Mouse (Mus musculus) layer of hippocampus, adult 2 months (tissue): Measurements from ENCODE around the gene Dscam. TPM values are rescaled to one million over a fixed set of nuclear protein-coding genes. Genes with fewer than 3 reads are reported as not detected.

Experiments
- DNase-seq, 2 experiments: peaks; one replicate each; pipeline ENCODE4 v3.0.0; 2022; ENCODE audit warnings: low spot score in 2 of 2
- H3K27ac ChIP-seq: fragments of 200-600 bp; 2 replicates; pipeline ENCODE4 v1.8.1; 2022
- H3K4me3 ChIP-seq: fragments of 200-600 bp; 2 replicates; pipeline ENCODE4 v1.8.1; 2022; ENCODE audit warnings: mild to moderate bottlenecking
- CTCF ChIP-seq: fragments of 200-600 bp; conservative IDR thresholded peaks from 2 replicates; pipeline ENCODE4 v1.8.1; 2022; ENCODE audit warnings: antibody characterized with exemption, mild to moderate bottlenecking, moderate library complexity
- total RNA-seq, 2 experiments: library from RNA; stranded (reverse); gene quantifications; 2 replicates each; pipeline ENCODE4 v1.2.3; 2021

Gene Dscam
- total RNA-seq, 2 experiments from 2014 or later, result 36.8 to 41.0 TPM

DNA sequence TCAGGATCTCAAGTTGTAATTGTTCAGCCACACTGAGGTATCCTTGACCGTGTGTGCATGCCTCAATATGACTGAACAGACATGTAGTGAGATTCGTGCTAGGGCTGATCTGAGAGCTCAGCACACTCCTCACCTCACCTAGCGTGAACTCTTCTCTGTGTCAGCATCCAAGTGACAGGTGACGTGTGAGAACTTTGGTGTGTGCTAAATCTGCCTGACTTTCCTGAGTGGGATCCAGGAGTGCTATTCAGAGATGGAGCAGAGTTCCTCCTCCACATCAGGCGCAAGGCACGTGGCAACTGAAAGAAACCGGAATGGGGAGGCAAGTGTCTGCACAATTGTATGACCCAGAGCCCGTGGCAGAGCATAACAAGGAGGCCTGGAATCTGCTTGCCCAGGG, 490.6 kb downstream of the Dscam start:
- TF ChIP-seq CTCF, result no peak
- Histone ChIP-seq H3K27ac (no peak overlapping the region), H3K4me3 (no peak overlapping the region)
- DNase-seq, result no peak

DNA sequence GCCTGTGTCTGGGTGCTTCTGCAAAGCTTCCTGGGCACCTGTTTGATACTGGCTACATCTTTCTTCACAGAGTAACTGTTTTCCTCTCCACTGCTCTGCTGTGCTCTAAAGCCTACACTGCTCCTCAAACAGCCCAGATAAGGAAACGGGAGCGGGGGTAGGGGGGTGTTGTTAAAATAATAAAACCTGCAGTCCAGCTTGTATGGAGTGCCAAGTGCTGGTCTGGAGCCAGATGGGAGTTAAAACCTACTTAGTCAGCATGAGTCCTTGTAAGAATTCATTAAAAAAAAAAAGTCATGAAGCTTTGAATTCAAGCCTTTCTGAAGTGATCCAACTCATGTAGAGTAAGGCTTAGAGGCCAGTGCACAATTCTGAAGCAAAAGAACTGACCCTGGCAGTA, 493.1 kb downstream of the Dscam start:
- TF ChIP-seq CTCF, result no peak

DNA sequence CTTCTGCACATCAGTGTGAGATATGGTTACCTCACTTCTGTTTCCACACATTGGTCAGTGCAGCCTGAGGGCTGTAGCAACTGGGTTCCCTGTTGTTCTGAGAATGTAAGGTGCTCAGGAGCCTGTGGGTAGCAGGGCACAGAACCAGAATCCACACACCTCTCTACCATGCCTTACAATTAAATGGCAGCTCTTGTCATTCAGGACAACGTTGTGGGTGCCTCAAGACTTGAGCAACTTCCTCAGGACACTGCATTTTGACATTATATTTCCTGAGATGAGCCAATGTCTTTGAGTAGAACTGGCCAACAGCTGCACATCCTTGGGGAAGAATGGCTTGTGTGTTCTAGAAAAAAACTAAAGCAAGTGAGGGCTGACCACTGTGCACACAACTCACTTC, 493.9 kb downstream of the Dscam start:
- no peak overlapping the region for H3K27ac ChIP-seq
- H3K4me3 ChIP-seq, result no peak overlapping the region
- DNase-seq, result no peak
- no peak for TF ChIP-seq CTCF

More for the DNA sequence above, 493.1 kb downstream of the Dscam start:
- H3K4me3 ChIP-seq, result no peak overlapping the region
- H3K27ac ChIP-seq, result no peak overlapping the region
- no peak for DNase-seq

GRCm38 (mm10) chr16:96673191-96673847, 497.2 kb downstream of the Dscam start:
- Histone ChIP-seq H3K4me3 (no peak overlapping the region), H3K27ac (peak overlapping the region; percentile 32; the same call in 1 of the 2 replicates)
- no peak for DNase-seq
- TF ChIP-seq CTCF, result no peak

DNA sequence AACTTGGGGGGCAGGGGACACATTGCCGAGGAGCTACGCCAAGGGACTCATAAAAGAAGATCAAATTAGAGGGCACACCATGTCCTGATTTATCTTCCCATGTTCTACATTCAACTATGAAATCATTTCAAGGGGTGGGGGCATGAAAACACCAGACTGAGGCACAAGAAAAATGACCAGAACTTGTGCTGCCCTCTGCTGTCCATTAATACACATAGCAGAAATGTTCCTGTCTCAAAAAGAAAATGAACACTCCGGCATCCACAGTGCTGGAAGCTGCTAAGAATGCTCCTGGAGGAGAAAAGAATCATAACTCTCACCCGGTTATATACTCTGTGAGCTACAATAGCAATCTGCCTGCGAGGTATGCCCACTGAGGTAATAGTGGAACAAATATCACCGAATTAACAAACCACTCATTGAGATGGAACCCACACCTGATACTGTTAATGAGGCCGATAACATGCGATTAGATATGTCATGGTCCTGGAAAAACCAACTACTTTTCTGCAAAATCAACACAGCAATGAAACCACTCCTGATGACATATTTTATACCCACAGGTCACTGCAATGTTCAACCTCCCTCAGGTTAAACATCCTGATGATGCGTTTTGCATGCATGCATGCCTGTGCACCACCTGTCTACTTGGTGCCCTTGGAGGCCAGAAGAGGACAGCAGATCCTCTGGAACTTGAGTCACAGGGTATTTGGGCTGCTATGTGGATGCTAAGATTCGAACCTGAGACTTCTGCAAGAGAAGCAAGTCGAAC, 498.8 kb downstream of the Dscam start:
- peak; percentile 34 to 47 for DNase-seq
- Histone ChIP-seq H3K4me3 (no peak overlapping the region), H3K27ac (no peak overlapping the region)
- peak; percentile 86 for TF ChIP-seq CTCF

DNA sequence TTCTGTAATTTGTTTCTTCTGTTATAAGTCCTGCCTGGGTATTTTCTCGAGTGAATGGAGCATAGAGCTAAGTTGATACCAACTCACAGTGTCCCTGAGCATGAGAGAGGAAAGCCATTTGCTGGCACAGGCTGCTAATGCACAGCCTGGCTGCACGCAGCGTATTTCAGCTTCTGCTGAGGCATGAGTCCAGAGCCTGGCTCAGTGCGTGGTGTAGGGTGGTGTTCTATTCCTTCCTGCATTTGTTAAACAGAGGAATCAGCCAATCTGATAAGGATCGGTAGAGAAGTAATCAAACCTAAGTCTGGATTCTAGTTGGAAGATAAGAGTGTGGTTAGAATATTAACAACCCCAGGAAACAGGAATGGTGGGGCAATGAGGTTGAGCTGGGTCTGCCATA, 500.8 kb downstream of the Dscam start:
- no peak overlapping the region for H3K4me3 ChIP-seq
- H3K27ac ChIP-seq, result no peak overlapping the region
- DNase-seq, result peak in 1 of 2 experiments; percentile 43
- TF ChIP-seq CTCF, result no peak

DNA sequence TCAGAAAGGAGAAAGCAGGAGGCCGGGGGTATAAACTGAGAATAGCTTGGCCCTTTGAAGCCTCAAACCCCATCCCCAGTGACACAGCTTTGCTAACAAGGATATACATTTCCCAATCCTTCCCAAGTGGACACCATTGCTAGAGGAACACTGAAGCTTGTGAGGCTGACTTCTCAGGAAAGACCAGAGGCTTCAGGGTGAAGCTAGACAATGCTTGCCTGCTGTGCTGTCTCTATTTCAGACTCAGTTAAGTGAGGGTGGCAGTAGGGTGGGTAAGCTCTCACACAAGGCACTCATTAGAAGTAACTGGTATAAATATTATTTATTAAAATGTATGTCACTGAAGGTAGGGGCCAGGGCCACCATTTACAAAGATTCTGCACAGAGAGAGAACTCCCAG, 502.1 kb downstream of the Dscam start:
- H3K4me3 ChIP-seq, result no peak overlapping the region
- no peak for TF ChIP-seq CTCF
- no peak overlapping the region for H3K27ac ChIP-seq
- DNase-seq, result no peak

DNA sequence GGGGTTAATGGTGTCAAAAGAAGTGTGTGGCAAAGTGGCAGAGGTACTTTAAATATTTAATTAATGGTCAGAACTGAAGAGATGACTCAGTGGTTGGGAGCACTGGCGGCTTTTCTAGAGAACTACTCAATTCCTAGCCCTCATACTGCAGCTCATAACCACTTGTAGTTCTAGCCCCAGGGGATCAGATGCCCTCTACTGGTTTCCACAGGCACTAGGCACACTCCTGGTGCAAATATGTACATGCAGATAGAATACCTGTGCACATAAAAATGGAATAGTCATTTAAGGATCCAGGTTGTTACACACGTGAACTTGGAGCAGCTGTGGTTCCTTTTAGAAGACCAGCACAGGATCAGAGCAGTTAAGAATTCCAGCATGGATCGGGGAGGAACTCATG, 509.5 kb downstream of the Dscam start:
- H3K27ac ChIP-seq, result no peak overlapping the region
- TF ChIP-seq CTCF, result peak; percentile 48
- H3K4me3 ChIP-seq, result no peak overlapping the region
- no peak for DNase-seq

DNA sequence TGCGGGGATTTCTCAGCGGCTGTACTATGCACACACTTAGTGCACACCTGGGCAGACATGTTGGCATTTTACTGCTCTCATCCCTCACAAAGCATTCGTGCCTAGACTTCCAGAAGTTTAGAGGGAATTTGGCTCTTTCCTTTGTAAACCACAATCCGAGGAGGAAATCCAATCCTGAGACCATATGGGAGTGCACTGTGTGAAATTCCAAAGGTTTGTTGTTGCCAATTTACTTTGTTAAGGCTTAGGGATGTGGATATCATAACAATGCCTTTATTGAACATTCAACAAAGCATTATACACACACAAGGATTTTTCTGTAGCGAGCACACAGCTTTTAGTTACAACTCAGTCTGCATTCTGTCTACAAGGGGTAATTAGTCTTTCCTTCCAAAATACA, 511.3 kb downstream of the Dscam start:
- Histone ChIP-seq H3K4me3 (no peak overlapping the region), H3K27ac (no peak overlapping the region)
- TF ChIP-seq CTCF, result no peak
- no peak for DNase-seq

DNA sequence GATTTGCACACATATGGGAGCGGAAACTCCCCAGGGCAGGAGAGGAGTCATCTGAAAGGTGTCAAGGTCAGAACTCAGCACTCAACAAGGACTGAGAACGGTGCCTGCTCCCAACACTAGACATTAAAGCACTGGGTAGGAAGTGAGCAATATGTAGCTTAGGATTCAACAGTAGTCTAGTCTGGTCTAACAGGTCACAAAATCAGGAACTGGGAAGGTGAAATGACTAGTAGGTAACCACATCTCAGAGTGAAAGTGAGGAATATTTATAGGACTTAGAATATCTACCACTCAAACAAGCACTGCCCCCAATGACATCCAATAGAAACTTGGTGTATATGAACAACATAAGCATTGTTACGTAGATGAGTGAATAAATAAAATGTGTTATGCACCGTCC, 515.0 kb downstream of the Dscam start:
- H3K27ac ChIP-seq, result no peak overlapping the region
- DNase-seq, result no peak
- no peak overlapping the region for H3K4me3 ChIP-seq
- TF ChIP-seq CTCF, result no peak

- TF ChIP-seq CTCF, result no peak
- Histone ChIP-seq H3K4me3 (no peak overlapping the region), H3K27ac (no peak overlapping the region)
- no peak for DNase-seq
These were observed 516.5 kb downstream of the Dscam start for GRCm38 (mm10) chr16:96654054-96654453.

GRCm38 (mm10) chr16:96651444-96651843, 519.1 kb downstream of the Dscam start:
- Histone ChIP-seq H3K27ac (no peak overlapping the region), H3K4me3 (no peak overlapping the region)
- TF ChIP-seq CTCF, result no peak
- DNase-seq, result no peak

GRCm38 (mm10) chr16:96640101-96640500, 530.5 kb downstream of the Dscam start:
- H3K27ac ChIP-seq, result no peak overlapping the region
- TF ChIP-seq CTCF, result no peak

DNA sequence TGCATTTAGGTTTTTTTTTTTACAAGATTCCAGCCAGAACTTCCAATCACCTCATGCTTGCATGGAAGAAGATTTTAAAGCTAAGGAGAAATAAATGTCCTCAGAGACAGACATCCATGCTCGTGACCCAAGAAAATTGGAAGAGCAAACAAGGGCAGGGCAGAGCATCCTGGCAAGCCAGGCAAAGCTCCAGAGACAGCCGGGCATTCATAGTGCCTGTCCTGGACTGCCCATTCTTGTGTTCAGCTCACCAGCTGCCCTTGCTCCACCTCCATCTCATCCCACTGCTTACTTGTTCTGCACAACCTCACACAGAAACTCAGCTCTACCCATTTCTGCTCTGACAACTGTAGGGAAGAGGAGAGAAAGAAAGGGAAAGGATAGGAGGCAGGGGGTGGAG, 534.6 kb downstream of the Dscam start:
- no peak for TF ChIP-seq CTCF
- no peak for DNase-seq
- H3K27ac ChIP-seq, result peak overlapping the region; percentile 61; the same call in 1 of the 2 replicates

More at GRCm38 (mm10) chr16:96640101-96640500, 530.5 kb downstream of the Dscam start:
- DNase-seq, result no peak
- no peak overlapping the region for H3K4me3 ChIP-seq

More for the DNA sequence above, 534.6 kb downstream of the Dscam start:
- H3K4me3 ChIP-seq, result no peak overlapping the region
